Mouse (Mus musculus) monocyte, adult 5-6 weeks (primary cell): ENCODE data around the gene Tenm4. TPM values are rescaled to one million over a fixed set of nuclear protein-coding genes. Genes with fewer than 3 reads are reported as not detected.

Experiments
- ATAC-seq: fragments of 153-309, 156-312 bp; replicated peaks from 2 replicates; pipeline ENCODE4 v1.8.0; 2017; ENCODE audit warnings: mild to moderate bottlenecking; ENCODE audit not compliant: low TSS enrichment, insufficient number of reproducible peaks, severe bottlenecking, poor library complexity, low FRiP score
- total RNA-seq: library from RNA; stranded (forward); fragments of 200-1000, 200-491, 200-594 nt; gene quantifications from 3 replicates; pipeline ENCODE4 v1.2.3, GENCODE M21; 2017

The Tenm4 gene
- total RNA-seq, 1 experiment from 2014 or later: 0.38 TPM

DNA sequence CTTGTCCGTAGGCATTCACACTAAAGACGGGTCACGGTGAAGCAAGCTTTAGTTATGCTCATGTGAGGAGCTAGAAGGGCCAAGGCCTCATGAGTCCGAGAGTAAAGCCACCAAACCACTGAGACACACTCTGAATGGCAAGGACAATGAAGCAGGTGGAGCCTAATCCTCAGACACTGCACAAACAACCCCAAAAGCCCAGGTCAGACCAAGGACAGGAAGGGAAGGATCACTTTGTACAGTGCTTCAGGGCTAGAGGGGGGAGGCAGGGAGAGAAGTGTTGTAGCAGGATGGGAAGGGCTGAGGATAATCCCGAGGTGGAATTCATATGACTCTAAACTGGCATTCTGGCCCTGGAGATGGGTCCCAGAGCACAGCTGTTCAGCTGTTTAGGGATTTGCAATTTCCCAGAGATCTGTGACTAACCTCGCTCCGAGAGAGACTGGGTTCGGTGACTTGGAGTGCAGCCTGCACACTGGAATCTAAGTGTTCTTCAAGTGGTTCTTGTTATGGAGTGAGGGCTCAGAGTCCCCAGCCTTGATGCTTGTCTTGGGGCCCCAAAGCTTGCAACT lies 129.9 kb downstream of the Tenm4 start:
- no peak for ATAC-seq

DNA sequence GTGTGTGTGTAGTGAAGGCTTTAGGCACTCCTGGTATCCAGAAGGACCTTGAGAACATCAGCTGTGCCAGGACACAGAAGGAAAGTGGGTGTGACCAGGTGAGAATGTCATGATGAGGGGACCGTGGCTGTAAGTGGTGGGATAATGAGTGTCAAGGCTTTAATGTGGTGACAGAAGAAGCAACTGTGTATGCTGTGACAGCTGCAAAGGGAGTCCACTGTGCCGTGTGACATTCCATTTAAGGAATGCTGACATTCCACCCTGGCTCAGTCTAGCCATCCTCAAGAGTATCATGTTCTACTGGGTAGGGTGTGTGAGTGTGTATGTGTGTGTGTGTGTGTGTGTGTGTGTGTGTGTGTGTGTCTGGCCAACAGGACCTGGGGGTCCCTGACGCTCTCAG lies 130.8 kb downstream of the Tenm4 start:
- no peak for ATAC-seq

DNA sequence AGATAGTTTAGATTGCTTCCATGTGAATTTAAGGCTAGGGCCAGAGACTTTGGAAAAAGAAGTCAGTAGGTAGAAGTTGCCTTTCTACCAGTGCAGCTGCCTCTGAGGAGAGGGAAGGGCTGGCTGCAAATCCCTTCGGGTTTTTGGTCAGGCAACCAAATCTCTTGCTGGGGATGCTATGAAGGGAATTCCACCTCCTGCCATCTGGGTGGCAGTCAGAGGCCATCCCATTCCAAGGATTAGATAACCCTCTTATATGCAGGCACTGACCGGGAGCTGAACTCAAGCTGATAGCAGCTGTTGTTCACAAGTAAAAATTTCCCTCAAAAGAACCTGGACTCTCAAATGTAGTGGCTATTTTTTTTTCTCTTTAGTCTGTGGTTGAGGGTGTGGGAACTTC lies 132.9 kb downstream of the Tenm4 start:
- ATAC-seq: no peak

DNA sequence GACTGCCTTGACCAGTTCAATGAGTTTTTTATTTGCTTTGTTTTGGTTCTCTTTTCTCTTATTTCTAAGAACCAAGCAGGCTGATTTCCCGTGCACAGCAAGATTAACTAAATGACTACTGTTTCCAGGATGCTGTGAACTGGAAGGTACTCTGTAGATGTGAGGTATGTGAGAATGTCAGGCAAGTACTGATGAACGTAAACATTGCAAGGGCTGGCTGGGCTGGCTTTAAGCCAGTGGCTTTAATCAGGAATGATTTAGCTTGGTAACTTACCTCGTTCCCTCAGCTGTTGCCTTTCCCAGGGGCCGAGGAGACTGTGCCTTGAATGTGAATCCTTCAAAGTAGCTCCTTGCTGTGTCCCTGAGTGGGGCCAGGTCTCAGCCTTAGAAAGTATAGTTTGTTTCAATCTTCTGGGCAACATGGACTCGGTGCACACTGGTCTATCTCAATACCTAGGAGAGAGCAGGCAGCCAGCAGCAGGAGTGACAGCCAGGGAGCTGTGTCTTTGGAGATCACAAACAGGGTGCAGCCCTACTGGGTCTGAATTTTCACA lies 134.4 kb downstream of the Tenm4 start:
- ATAC-seq: no peak

DNA sequence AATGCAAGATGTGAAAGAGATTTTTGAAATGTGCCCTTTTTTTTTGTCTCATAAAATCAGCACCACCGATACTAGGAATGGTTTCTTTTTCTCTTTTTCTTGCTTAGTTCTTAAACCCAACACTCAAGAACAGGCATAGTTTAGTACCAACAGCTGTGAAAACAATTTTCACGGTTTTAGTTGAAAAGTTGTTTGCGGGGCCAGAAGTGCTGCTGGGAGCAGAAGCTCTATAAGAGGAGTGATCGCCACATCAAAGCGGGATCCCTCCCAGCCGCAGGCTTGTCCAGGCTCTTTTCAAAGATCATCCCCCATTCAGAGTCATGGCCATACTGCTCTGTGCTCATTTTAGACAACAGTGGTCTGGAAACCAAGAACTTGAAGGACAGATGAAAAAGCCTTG lies 137.1 kb downstream of the Tenm4 start:
- ATAC-seq: no peak

DNA sequence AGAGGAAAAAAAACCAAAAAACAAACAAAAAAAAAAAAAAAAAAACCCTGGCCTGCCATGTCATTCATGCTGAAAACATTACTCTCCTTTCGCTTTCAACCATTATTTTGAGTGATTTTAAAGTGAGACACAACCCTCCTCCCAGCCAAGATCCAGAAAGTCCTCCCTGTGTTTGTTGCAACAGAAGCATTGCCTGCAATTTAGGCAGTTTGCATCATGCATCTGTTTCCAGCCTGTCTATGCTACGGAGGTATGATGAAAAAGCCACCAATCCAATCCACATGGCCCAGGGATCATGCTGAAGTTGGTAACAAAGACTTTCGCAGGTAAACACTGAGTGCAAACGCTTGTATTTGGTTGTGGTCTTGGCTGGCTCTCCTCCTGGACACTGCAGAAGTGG lies 158.3 kb downstream of the Tenm4 start:
- no peak for ATAC-seq

DNA sequence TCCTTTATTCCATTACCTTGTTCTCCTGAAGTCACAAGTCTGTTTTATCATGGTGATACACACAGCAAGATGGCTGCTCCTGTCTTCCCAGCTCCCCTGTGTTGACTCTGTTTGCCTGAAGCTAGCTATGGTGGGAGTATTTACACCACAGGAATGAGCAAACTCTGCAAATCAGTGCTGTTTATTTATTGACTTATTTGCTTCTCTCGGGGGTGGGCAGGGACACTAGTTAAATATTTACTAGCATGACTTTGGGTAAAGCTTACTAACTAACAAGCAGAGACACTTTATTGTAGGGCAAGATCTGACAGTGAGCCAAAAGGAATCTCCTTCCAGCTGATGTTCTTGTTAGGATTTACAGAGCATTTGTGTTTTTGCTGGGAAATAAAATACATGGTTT lies 160.1 kb downstream of the Tenm4 start:
- no peak for ATAC-seq

DNA sequence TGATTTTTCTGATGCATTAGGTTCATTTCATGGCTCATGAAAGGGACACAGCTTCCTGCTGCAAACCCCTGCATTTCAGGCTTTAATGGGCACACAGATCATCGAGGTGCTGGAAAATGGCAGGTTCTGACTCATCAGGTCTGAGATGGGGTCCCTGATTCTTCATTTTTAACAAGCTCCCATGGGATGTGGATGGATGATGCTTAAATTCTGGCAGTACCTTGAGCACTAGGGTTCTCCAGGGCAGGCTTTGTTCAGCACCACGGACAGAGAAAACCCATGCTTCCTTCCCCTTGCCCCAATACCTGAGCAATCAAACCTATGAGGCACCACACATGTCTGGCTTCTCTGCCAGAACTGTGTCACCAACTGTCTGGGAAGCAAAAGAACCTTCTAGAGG lies 163.3 kb downstream of the Tenm4 start:
- no peak for ATAC-seq

DNA sequence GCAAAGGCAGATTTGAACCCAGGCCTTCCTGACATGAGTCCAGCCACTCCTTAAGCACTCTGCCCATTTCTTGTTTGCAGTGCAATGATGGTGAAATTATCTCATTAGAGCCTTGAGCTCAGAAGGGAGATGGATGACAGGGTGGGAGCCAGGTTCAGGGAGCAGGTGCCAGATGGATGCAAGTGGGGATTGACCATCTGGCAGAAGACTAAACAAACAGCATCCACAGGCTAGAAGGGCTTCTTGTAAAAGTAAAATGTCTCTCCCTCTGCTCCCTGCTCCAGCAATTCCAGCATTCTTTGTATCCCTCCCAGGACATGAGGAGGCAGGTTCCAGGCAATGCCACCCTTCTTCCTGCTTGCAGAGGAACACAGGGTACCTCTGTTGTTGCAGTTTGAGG lies 165.3 kb downstream of the Tenm4 start:
- no peak for ATAC-seq

DNA sequence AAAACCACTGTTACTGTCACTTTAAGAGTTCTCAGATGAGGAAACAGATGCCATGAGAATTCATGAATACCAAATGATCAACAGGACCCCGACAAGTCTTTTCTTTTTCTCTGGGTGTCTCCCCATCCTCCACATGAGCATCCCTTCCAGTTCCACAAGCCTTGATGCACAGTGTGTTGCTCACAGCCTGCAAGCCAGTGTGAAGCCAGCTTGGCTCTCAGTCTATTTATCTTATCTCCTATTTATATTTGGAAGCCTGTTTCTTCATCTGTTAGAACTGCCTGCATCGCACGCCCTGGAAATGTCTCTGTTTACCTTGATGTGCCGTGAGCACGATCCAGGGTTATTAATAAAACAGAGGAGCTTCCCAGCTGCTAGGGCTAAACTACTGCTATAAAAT lies 169.8 kb downstream of the Tenm4 start:
- no peak for ATAC-seq

DNA sequence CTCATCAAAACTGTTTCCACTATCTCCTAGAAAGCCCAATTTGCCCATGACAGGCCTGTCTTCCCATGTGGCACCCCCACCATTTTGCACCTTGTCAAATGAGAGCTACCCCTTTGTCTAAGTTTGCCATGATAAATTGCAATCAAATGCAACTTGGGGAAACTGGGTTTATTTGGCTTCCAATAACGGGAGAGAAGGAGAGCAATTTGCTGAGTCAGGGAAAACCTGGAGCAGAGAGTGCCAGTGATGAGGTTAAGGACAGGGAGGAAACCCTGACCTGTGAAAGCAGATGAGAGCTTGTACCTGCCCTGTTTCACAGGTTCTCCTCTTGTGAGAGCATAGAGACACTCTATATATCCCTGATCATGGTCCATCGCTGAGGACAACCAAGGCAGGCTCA lies 170.4 kb downstream of the Tenm4 start:
- no peak for ATAC-seq

DNA sequence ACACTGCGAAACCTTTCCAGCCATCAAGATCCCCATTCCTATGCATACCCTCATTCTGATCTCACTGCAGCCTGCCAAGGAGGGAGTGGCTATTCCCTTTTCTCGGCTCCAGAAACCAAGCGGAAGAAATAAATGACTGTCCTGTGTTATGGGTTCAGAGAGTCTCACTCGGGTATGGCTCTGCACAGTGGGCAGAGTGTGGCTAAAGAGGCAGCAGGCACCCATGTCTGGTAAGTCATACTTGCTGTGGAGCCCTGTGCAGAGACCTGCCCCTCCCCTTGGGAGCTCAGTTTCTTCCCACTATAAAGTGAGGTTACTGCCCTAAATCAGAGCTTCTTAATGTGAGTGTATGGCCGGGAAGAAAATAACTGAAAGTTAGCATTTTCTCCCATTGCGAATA lies 171.9 kb downstream of the Tenm4 start:
- ATAC-seq: no peak

DNA sequence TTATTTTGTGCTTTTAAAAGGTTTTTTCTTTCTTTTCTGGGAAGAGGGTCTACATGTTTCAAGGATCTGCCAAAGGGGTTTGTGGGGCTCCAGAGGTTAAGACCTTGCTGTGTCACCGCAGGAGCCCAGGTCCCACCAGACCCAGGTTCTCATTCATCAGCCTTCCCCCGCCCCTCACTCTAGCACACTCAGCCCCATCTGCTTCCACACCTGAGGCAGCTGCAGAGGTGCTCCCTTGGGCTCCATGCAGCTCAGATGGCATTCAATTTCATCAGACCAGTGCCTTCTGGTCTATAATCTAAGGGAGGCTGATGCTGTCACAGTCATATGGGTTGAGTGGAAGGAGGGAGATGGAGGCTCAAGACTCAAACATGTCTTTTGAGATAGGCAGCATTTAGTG lies 172.6 kb downstream of the Tenm4 start:
- ATAC-seq: no peak

DNA sequence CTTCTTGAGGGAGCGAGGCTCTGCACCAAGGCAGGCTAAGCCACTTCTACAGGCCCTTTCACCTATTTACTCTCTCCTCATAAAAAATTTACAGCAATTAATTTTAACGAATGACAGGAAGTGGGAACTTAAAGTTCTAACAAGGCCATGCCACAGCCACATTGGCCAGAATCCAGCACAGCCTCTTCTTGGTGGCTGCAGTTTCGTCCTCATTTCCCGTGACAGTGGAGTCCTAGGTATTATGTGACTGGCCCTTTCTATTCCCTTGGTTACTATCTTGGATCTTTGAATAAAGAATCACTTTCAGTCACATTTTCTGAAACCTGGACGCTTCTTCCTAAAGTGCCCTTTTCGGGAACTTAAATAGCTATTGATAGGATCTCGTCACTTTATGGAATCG lies 181.6 kb downstream of the Tenm4 start:
- ATAC-seq: no peak

DNA sequence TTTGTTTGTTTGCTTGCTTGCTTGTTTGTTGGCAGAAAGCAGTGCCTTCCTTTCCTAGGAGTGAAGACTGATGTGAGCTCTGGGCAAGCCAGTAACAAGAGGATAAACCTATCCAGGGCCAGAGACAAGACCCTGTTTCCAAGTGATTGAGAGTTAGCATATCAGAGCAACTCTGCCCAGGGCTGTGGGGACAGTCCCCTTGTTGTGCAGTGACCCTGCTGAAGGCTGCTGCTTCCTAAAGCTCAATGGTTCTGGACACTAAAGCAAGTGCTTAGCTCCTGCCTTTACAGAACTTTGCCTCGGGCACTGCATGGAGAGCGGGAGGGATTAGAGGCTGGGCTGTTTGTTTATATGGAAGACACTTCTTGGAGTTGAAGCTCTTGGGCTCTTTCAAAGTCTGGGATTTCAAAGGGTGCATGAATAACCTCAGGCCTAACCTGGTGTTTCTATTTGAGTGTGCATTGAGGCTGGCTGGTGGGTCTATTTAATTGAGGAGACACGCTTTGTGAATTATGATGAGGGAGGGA lies 185.3 kb downstream of the Tenm4 start:
- ATAC-seq: no peak

DNA sequence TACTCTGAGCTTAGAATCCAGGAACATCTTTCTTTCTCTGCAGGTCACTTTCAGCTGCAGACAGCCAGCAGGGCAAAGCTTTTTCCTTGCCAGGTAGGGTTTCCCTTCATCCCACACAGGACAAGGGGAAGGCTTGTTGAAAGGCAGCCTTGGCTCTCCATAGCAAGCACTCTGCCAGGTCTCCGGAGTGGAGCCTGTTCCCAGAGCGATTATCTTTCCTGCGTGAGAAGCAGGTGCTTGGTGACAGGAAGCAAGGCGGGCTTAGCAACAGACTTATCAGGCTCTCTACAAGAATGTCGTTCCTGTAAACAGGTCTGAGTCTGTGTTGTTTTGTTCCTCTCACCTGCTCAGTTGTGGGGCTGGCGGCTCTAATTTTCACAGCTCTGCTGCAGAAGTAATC lies 186.5 kb downstream of the Tenm4 start:
- ATAC-seq: no peak

DNA sequence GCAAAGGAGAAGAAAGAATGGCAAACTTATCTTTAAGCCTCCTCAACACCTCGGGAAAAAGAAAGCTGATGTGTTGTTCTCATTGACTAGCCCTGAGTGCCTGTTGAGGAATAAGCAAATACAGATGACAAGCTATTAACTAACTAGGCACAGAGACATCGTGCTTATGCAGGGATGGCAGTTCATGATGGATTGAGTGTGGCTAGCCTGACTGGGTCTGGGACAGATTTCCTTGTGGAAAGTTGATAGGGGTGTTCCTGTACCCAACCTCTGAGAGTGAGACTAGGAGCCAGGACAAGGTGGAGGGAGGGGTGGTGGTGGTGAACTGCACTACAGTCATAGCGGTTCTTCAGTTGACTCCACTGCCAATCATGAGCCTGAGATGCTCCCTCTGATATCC lies 192.3 kb downstream of the Tenm4 start:
- no peak for ATAC-seq

DNA sequence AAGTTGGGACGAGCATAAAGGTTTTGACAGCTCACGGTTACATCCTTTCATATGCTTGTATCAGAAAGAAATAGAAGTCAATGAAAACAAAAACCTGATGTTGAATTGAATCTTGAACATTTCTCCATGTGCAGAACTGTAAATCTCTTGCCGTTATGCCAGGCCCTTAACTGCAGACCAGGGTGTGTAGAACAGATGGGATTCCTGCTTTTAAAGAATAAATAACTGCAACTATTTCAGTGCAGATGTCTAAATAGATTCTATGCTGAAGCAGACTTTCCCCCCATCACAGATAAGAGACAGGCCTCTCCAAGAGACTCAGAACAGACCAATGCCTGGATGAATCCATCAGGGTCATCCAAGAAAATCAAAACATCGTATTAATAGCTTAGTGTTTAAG lies 198.9 kb downstream of the Tenm4 start:
- ATAC-seq: no peak

DNA sequence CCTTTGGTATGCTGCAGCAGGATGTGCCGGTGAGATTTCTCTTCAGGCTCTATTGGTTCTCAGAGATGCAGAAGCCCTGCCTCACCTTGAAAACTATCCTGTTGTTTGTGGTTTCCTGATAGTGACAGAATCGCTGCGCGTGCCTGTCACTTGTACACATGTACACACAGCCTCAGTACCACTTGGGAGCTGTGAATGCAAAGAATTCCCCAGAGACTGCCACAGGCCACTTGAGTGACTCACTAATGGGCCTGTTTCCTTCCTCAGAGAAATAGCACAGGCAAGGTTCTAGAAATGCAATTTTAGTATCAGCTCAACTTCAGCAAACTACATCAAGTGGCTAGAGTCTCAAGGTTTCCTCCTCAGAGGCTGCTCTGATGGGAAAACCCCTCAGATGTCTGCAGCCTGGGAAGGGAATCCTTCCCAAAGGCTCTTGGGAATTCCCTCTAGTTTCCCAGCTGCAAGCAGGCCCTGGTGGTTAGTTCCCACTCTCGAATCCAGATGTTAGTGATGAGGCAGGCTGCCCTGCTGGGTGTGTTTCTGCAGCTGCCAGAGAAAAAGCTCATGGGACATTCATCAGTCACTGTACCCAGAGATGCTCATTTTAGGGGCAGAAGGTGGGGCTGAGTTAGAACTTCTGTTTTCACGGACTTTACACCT lies 203.1 kb downstream of the Tenm4 start:
- ATAC-seq: no peak

DNA sequence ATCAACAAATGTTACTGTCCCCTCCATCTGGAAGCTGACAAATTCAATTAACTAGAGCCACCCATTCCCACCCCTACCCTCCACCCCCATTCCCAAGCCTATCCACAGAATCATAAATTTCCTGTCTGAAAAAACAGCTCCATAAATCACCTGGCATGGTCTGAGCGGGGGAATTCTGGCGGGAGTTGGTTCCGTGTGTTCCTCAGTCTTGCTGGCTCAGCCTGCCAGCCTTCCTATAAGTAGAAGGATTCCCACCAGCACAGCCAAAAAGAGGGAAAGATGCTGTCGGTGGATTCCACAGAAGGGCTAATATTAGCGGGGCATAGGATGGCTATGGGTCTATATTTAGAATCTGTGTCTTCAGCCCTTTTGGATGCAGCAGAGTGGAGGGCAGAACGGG lies 204.5 kb downstream of the Tenm4 start:
- no peak for ATAC-seq
